Mouse (Mus musculus): ENCODE measurements around the gene Fsd2. TPM values are rescaled to one million over a fixed set of nuclear protein-coding genes. Genes with fewer than 3 reads are reported as not detected.

The Fsd2 gene
- total RNA-seq, 2 experiments from 2014 or later, result 195 to 220 TPM

Other genes starting within 250 kb of the Fsd2 start
- 1,000 to 10,000 TPM; 1,068 to 1,095 TPM for gene Rps17, start 221.7 kb downstream of the Fsd2 start, total RNA-seq (2021)
- 10 to 100 TPM; 10.5 to 17.4 TPM for gene Cpeb1, start 111.5 kb downstream of the Fsd2 start, total RNA-seq (2021)
- gene Ap3b2, start 73.0 kb downstream of the Fsd2 start, total RNA-seq (2021), result 1 to 10 TPM; 4.5 to 4.9 TPM
- gene BC048679, start 68.7 kb downstream of the Fsd2 start, total RNA-seq (2021), result not detected
- gene Whamm, start 4.3 kb upstream of the Fsd2 start, total RNA-seq (2021), result 1 to 10 TPM; 5.9 to 6.5 TPM
- gene Homer2, start 140.6 kb upstream of the Fsd2 start, total RNA-seq (2021), result 10 to 100 TPM; 26.1 to 26.3 TPM
- 10 to 100 TPM; 26.7 to 27.9 TPM for gene Ramac, start 196.0 kb upstream of the Fsd2 start, total RNA-seq (2021)
- gene 3110040N11Rik, start 222.5 kb upstream of the Fsd2 start, total RNA-seq (2021), result 10 to 100 TPM; 23.6 to 24.5 TPM

All from gastrocnemius, postnatal 10 days (tissue).